Mouse (Mus musculus) bone marrow macrophage, adult 2 months (primary cell): ENCODE results near the gene Mex3d. TPM values are rescaled to one million over a fixed set of nuclear protein-coding genes. Genes with fewer than 3 reads are reported as not detected.

ENCODE experiments used
- H3K27ac ChIP-seq: 2 replicates; pipeline ENCODE4 v1.5.1; 2012; ENCODE audit warnings: low read depth, low read length; ENCODE audit not compliant: insufficient read depth
- H3K4me1 ChIP-seq: 2 replicates; pipeline ENCODE4 v1.6.1; 2012; ENCODE audit warnings: low read length; ENCODE audit not compliant: control insufficient read depth, insufficient read depth
- H3K4me3 ChIP-seq: 2 replicates; pipeline ENCODE4 v1.5.1; 2012; ENCODE audit warnings: mild to moderate bottlenecking, low read length, moderate library complexity; ENCODE audit not compliant: insufficient read depth
- CTCF ChIP-seq: IDR thresholded peaks from 2 replicates; pipeline ENCODE4 v1.5.1; 2012; ENCODE audit warnings: low read depth, mild to moderate bottlenecking, low read length, moderate library complexity
- POLR2A ChIP-seq: IDR thresholded peaks from 2 replicates; pipeline ENCODE4 v1.6.1; 2012; ENCODE audit warnings: mild to moderate bottlenecking, low read depth, low read length, borderline replicate concordance
- polyA plus RNA-seq: library from polyadenylated mRNA; stranded (reverse); fragments of >200 nt; gene quantifications from 2 replicates; pipeline ENCODE4 v1.2.4, GENCODE M21; 2012; ENCODE audit not compliant: missing spikeins, insufficient read depth, insufficient read length

Mex3d gene
- polyA plus RNA-seq, 1 experiment: 8.3 TPM

DNA sequence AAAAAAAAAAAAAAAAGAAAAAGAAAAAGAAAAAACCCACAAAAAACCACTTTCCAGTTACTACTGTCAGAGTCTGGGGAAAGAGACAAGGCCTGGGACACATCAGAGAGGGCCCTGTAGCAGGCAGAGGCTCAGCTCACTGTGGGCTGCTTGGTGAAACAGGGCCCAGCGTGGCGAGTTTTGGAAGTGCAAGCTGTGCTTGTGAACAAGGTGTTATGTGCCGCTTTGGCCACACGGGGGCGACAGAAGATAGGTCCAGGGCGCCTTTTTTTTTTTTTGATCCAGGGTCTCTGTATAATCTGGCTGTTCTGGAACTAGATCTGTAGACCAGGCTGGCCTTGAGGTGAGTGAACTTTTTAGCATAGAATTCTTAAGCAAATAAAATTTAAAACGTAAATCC lies 11.3 kb downstream of the Mex3d start:
- Histone ChIP-seq H3K27ac (no peak overlapping the region), H3K4me3 (no peak overlapping the region), H3K4me1 (no peaks in the 10 kb centered on the region)
- TF ChIP-seq CTCF (peak; percentile 84), POLR2A (no peak)

GRCm38 (mm10) chr10:80374063-80374462 lies 13.4 kb downstream of the Mex3d start:
- H3K4me3 ChIP-seq: no peak overlapping the region
- no peak overlapping the region for H3K27ac ChIP-seq
- no peaks in the 10 kb centered on the region for H3K4me1 ChIP-seq
- TF ChIP-seq POLR2A (no peak), CTCF (peak; percentile 56; the same call in 1 of the 2 replicates)

DNA sequence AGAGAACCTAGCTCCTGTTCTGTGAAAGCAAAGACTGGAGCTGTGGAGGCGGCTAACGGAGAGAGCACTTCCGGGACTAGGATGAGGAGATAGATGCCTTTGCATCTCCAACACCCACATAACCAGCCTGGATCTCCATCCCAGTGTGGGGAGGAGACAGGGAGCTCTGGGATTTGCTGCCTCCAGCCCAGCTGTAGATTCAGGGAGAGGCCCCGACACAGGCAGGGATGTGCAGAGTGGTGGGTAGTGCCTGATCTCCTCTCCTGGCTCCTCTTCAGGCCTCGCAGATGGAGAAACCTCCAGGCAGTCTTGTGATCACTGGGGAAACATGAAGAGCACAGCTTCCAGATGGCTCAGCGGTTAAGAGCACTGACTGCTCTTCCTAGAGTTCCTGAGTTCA lies 14.8 kb downstream of the Mex3d start:
- Histone ChIP-seq H3K27ac (no peak overlapping the region), H3K4me1 (no peaks in the 10 kb centered on the region), H3K4me3 (no peak overlapping the region)
- TF ChIP-seq POLR2A (no peak), CTCF (no peak)

- Histone ChIP-seq H3K4me1 (no peaks in the 10 kb centered on the region), H3K27ac (no peak overlapping the region), H3K4me3 (no peak overlapping the region)
- TF ChIP-seq POLR2A (no peak), CTCF (no peak)
These were observed 15.5 kb downstream of the Mex3d start for GRCm38 (mm10) chr10:80371983-80372382.

DNA sequence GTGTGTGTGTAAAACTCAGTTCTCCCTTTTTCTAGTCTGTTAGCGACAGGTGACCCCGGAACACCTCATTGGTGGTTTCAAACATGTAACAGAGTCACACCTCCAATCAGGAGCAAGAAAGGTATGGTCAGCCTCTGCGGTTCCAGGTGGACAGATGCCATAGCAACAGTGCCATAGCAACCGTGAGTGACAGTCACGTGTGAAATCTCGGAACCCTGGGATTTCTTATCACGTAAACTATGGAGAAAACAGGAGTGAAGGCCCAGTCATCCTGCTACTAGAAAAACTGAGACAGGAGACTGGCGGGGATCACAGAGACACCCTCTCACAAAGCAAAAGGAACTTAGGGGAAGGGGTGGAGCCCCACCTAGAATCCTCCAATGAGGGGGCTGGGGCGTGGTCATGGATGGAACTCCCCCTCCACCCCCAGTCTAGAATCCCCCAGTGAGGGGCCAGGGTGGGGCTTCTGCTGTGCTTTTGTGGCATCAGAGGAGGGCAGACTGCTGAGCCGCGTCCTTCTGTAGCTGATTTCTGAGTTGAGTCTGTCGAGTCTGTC lies 16.0 kb downstream of the Mex3d start:
- H3K27ac ChIP-seq: no peak overlapping the region
- TF ChIP-seq CTCF (no peak), POLR2A (no peak)
- H3K4me3 ChIP-seq: no peak overlapping the region
- H3K4me1 ChIP-seq: no peaks in the 10 kb centered on the region

- Histone ChIP-seq H3K4me1 (no peaks in the 10 kb centered on the region), H3K4me3 (no peak overlapping the region), H3K27ac (no peak overlapping the region)
- TF ChIP-seq CTCF (no peak), POLR2A (no peak)
These were observed 17.3 kb downstream of the Mex3d start for GRCm38 (mm10) chr10:80369995-80370747.

GRCm38 (mm10) chr10:80368392-80368791 lies 19.1 kb downstream of the Mex3d start:
- no peak overlapping the region for H3K4me3 ChIP-seq
- H3K27ac ChIP-seq: no peak overlapping the region
- H3K4me1 ChIP-seq: no peaks in the 10 kb centered on the region
- no peak for TF ChIP-seq CTCF
- TF ChIP-seq POLR2A: no peak

DNA sequence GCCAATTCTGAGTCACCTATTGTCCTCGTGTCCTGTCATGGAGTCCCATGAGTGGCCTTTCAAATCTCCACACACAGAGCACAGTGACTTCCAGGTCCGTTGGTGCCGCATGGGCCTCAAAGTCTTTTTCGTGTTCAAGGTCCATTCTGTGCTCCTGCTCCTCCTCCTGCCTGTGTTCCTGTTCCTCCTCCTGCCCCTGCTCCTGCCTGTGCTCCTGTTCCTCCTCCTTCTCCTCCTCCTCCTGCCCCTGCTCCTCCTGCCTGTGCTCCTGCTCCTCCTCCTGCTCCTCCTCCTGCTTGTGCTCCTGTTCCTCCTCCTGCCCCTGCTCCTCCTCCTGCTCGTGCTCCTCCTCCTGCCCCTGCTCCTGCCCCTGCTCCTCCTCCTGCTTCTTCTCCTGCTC lies 19.5 kb downstream of the Mex3d start:
- TF ChIP-seq CTCF (no peak), POLR2A (no peak)
- Histone ChIP-seq H3K27ac (no peak overlapping the region), H3K4me3 (no peak overlapping the region), H3K4me1 (no peaks in the 10 kb centered on the region)

DNA sequence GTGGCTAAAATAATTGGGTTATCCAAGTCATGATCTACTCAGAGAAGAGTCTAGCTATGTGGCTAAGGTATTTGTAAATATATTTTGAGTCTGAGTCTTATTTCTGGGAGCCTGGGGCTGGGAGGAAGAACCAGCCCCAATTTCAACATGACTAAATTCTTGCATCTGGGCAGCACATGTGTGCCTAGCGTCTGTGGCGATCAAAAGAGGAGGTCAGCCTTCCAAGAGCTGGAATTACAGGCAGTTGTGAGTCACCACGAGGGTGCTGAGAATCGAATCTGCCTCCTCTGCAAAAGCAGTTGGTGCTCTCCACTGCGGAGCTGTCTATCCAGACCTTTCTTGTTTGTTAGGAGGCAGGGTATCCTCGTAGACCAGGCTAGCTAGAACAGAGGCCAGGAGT lies 21.7 kb downstream of the Mex3d start:
- Histone ChIP-seq H3K4me1 (no peaks in the 10 kb centered on the region), H3K27ac (no peak overlapping the region), H3K4me3 (no peak overlapping the region)
- TF ChIP-seq CTCF (no peak), POLR2A (no peak)

DNA sequence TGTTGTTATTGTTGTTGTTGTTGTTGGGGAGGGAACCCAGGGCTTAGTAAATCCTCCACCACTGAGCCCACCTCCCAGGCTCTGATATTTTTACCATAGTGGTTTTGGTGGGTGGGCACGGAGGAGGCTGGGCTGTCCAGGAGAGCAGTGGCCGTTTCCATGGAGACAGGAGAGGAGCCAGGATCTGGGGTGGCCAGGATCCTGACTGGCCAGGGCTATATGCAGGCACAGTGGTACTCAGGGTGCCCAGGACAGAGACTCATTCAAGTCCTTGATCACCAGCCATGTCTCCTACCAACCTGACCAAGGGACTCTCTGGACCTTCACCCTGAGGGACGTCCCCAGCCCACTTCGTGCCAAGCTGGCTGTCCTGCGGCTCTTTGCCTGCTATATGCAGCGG lies 23.7 kb downstream of the Mex3d start:
- no peak overlapping the region for H3K27ac ChIP-seq
- TF ChIP-seq CTCF (no peak), POLR2A (no peak)
- H3K4me1 ChIP-seq: no peaks in the 10 kb centered on the region
- H3K4me3 ChIP-seq: no peak overlapping the region
